Mouse (Mus musculus) lung, postnatal 10 days (tissue): ENCODE data around the gene Nfic.

Experiments used
- DNase-seq: peaks from one replicate; pipeline ENCODE4 v3.0.0; 2021

The Nfic gene

DNA sequence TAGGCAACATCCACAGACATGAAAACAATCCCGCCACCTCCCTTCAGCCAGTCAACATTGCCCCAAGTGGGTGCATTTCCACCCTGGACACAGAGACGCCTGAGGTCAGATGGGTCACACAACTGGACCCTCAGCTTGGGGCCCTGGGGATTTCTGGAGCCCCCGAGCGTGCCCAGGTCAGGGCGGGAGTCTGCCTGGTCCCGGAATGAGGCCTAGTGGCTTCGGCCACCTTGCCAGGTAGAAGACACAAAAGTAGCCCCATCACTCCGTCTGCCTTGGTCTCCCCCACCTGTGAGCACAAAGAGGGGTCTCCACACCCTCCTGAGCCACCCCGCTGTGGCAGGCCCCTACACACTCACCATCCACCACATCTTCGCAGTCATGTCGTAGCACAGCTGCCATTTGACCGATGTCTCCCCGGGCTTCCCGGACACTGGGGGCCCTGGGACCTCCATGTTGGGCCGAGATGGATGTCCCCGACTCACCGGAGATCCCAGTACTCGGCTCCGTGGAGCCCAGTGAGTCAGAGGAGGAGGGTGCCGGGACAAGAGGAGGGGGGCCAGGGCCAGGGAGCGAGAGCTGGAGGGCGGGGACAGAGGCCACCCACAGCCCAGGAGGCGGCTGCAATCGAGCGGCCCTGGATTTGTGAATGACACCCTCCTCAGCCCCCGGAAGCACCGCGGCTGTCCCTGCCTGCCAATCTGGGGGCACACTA, at the start of gene Nfic:
TSS of gene Nfic (minus strand) at position 455 of the 715 bp plus-strand sequence.
- no peak for DNase-seq

DNA sequence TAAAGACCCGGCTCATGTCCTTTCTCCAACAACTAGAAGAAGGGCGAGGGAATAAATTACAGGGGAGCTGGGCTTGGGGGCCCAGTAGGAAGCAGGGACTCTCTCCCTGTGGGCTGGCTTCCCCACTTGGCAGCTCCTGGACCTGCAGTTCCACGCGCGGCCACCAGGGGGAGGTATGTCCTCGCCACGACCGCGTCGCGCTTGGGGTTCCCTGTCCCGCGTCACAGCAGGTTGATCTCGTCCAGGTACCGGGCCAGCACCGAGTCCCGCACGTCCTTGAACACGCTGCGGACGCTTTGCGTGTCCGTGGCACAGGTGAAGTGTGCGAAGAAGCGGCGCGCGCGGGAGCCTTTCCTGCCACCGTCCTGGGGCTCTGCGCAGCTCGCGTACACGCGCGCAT, 47.2 kb upstream of the Nfic start:
- peak; percentile 91 for DNase-seq

DNA sequence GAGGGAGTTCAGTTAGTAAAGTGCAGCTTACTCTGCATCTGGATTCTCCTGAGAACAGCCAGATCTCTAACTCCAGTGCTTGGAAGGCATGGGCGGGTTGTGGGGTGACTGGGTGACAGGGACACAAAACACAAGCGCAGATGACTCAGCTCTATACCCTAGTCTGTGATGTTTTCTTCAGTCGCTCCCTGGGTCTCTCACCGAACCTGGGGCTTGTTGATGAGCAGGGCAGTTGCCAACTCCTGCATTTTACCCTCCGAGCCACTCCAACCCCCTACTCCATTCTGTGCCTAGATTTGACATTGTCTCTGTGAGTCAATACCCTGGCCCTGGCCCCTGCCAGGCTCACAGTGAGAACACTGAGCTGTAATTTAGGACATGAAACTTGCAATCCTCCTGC, 46.4 kb upstream of the Nfic start:
- DNase-seq, result no peak

DNA sequence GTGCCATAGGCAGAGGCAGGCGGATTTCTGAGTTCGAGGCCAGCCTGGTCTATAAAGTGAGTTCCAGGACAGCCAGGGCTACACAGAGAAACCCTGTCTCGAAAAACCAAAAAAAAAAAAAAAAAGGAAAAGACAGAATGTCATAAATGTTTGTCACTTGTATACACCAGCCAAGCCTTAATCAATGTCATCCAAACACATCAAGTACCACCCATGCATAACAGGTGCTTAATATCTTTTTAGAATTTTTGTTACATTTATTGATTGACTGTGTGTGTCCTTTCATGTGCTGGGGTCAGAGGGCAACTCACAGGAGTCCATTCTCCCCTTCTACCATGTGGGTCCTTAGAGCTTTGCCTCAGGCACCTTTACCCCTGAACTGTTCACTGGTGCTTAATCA, 44.6 kb upstream of the Nfic start, which contains the start of gene S1pr4:
TSS of gene S1pr4 (minus strand) at position 101 of the 400 bp plus-strand sequence.
- DNase-seq, result no peak

DNA sequence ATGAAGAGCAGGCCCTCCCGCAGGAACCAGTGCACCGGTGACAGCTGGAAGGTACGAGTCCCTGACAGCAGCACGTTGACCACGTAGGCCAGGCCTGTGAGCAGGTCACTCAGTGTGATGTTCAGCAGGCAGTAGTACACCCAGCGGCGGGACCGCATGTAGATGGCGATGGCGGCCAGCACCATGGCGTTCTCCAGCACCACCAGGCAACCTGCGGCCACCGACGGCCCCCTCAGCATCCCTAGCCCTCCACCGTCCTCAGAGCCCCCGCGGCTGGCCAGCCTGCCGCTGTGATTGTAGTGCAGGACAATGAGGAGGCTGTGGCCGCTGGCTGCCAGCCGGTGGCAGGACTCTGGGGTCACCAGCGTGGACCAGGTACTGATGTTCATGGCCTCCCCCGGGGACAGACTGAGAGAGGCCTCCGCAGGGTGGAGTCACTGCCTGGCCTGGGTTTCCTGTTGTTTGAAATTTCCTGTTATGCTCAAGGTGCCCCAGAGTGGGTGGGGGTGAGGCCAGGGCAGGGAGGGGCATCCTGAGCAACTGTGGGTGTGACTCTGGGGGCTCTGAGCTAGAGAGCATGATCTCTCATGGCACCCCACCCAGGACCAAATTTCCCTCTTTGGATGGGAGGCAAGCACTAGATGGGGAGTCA, 43.9 kb upstream of the Nfic start:
- DNase-seq, result peak; percentile 80

DNA sequence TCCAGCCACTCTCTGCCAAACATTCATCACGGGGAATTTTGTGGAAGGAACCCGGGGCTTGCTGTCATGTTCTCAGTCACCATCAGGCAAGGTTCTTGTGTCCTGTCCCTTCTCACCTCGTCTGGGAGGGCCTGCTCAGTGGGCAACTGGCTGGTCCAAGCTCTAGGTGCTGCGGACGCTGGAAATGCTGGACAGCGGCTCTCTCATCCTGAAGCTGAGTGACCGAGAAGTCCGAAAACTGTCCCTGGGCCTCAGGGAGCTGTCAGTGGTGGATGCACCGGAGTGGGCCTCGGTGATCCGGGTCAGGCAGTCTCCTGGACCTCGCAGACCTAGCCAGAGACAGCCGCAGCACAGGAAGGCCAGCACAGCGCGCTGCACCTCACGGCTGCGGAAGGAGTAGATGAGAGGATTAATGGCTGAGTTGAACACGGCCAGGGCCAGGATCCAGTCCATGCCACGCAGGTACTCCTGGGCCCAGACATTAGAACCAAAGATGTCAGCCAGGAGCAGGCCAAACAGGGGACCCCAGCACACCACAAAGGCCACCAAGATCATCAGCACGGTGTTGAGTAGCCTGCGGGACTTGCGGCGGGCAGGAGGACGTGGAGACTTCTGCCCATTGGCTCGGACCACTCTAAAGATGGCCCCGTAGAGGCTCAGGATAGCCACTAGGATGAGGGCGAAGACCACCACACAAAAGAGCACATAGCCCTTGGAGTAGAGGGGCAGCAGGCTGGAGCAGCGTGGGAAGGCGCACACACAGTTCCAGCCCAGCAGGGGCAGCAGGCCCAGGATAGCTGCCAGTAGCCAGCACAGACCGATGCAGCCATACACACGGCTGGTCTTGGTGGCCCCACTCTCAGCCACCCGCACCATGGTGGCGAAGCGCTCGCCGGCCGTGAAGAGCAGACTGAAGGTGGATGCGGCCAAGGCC, 43.1 kb upstream of the Nfic start:
- DNase-seq, result no peak

DNA sequence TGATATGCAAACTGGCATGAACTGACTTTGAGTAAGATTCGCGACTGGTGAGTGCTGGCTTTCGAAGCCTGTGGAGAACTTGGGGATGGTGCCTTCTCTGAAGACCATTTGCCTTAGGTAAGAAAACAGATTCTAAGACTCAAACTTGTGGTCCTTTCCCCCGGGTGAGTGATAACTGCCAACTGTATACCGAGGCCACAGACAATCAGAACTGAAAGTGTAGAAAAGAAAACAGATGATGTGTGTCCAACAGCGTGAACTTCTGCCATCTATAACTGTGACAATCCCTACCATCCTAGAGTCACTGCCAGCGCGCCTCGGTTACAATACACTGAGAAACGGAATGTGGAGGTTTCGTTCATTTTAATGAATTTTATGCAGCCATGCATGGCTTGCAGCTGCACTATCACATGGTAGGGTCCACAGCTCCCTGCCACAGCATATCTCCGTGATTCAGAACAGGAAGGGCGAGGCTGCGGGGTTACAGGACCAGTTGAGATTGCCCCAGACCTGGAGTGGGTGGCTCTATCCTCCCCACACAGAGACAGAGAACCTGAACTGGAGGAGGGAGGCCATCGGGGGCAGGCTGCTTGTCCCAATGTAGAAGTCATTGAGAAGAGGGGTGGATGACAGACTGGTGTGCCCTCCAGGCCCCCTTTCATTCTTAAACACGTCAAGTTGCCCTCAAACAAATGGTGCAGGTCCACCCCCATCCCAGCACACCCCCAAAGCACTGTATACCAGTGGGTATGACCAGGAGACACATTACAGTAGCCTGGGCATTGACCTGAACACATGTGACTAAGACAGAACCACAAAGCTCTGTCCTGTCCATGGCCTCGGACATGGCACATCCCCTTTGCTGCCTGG, 42.2 kb upstream of the Nfic start:
- DNase-seq, result no peak

DNA sequence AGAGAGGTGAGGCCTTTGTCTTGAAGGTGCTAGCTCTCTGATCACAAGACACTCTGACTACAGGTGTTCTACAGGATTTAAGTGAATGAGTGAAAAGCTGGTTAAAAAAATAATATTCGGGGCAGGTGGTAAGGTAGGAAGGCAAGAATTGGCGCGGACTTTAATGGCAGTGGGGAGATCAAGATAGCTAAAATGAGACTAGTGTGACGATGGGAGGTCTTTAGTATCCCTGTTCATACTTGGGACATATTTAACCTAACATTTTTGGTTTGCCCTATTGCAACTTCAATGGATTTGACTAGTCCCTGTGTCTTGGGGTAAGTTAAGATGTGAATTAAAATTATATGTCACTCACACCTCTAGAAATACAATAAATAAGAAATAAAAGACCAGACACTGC, 41.5 kb upstream of the Nfic start:
- DNase-seq, result no peak

DNA sequence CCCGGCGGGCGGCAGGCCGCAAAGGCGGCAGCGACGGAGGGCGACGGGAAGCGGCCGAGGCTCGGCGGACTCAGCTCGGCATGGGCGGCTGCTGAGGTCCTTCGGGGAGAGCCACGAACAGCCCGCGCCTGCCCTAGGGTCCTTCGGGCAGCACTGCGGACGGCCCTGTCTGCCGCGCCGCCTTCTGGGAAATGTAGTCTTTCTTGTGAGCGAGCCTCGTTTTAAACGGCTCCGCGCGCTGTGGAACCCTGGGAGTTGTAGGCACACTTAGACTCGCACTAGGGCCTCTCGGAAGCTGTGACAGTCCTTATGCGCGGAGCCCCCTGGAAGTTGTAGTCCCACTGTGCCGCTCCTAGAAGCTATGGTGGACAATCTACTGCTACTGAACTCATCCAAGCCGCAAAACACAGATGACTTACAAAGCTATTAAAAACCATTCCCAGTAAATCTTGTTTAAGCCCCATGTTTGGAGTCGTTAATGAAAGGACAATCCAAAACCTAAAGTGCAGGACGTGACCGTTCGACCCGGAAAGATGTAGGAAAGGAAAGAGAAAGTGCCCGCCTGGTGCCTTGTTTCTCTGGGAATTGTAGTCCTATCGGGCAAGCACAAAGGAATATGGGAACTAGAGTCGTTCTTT, 40.9 kb upstream of the Nfic start, which contains the start of gene Ncln:
TSS of gene Ncln (minus strand) at position 129 of the 638 bp plus-strand sequence.
- peak; percentile 99 for DNase-seq

DNA sequence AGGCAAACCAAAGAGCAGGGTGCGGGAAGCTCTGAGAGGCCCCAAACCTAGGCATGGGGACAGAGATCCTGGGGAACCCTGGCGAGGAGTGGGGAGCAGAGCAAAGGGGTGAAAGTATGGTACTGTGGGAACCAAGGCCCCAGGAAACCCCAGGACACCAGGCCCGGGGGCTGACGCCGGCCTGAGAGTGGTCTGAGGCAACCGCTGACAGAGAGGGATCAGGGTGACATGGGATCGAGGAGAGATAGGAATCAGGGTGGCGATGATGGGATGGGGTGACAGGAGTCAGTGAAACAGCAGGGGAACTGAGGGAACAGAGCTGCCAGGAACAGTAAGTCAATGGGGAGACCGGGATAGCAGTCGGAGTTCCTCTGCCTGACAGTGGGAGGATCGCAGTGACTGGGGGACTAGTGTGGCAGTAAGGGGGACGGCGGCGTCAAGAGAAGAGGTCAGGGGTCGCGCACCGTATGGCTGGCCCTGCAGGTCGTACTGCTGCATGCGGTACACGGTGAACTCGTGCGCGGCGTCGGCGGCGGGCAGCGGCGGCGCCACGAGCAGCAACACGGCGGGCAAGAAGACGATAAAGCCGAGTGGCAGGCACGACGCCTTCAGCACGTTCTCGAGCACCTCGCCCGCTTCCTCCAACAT, 40.3 kb upstream of the Nfic start:
- no peak for DNase-seq

DNA sequence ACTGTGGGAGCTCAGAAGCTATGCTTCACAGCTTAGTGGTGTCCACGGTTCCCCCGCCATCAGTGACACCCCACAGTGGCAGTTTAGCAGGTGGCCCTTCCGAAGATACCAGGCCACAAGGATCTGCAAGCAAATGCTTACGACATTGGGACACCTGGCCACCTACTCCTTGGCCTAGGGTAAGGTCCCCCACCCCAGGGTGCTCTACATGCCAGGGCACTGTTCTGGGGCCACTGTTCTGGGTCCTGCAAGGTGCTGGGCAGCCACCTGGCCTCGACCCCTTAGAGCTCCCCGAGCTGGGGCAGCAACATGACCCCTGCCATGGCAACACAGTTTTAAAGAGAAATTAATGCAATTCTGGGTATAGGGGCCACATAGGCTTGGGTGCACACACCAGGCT, 39.7 kb upstream of the Nfic start:
- no peak for DNase-seq

DNA sequence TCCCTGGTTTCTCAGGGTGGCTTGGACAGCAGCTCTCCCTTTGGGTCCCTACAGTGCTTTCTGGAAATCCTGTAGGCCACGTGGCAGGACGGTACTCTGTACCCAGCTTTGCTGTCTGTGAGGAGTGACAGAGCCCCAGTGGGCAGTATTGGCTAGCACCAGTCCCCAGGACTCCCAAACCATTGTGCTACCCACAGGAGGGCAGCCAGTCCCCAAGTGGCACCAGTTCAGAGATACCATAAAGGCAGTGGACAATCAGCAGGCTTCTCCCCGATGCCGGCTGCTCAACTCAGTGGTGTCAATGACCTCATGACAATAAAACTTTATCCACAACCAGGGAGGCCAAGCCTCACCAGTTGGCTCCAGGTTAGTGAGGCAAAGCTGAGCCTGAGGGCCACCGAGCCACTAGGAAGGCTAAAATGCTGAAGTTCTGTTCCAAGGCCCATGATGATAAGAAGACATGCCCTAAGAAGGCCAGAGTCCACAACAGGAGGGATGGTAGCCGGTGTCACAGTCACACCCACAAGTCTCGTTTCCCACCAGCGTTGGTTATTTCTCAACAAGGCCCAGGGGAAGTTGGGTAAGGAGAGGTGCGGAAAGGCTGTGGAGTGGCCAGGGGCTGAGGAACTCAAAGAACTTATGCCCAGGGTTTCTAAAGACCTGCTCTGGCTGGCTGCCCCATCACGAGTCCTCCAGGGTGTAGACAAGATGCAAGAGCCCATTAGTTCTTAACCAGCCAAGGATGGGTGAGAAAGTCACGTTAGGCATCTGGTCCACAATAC, 39.0 kb upstream of the Nfic start:
- no peak for DNase-seq

DNA sequence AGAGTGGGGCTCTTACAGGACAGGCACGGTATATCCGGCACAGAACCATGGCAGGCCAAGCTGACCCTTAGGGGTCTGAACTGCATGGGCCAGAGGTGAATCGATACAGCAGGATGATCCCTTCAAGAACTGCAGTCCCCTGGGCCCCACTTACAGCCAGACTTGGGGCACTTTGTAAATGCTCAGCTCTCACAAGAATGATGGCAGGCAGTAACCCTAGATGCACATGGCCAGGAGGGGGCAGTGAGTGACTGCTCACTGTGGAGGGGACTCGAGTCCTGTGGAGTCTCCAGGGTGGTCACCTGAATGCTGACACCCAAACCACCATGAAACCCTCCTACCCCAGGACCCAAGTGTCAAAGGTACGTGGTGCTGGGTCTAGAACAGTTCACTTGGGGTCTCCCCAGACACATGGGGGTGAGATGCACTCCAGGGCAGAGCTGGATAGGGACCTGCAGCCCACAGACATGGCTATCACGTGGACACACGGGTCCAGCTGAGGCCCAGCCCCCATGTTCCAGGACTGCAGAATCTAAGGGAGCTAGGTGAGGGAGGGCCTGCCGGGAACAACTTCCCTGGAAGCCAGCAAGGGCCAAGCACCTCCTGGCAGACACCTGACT, 38.3 kb upstream of the Nfic start:
- no peak for DNase-seq

DNA sequence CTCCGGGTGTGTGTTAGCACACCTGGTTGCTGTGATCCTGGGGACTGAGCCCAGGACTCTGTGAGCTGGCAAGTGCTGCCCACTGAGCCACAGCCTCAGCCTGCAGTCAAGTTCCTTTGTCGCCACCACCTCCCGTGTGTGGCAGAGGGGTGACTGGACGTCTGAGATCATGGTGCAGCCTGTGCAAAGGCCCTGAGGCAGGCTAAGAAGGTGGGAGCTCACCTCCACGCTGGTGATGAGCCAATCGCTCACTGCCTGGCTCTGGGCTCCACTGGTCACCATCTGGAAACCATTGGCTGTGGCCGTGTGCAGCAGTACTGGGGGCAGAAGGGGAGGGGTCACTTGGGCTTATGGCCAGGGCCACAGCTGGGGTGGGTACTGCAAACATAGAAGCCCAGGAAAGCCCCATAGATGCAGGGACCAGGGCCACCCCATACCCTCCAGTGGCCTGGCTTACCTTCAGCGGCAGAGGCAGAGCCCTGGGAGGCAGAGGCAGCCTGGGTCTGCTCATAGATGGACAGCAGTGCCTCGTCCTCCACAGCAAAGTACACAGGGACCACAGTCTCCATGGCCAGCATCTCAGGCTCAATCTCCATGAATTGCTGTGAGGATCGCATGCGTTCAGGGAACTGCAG, 37.3 kb upstream of the Nfic start:
- DNase-seq, result no peak

DNA sequence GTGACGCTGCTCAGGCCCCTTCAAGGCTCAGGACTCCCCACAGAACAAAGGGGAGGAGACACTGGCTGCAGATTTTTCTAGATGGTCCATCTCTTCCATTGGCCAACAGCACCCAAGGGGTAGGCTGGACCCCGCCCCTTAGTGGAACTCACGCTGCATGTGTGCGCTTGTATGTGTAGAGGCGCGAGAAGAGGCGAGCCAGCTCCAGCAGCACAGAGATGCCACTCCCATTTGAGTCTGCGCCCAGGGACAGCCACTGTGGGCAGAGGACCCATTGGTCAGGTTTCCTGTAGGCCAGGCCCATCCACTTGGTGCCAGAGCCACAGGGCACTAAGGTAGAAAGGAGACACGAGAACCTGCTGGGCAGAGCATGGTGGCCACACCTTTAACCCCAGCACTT, 35.6 kb upstream of the Nfic start:
- DNase-seq, result no peak

DNA sequence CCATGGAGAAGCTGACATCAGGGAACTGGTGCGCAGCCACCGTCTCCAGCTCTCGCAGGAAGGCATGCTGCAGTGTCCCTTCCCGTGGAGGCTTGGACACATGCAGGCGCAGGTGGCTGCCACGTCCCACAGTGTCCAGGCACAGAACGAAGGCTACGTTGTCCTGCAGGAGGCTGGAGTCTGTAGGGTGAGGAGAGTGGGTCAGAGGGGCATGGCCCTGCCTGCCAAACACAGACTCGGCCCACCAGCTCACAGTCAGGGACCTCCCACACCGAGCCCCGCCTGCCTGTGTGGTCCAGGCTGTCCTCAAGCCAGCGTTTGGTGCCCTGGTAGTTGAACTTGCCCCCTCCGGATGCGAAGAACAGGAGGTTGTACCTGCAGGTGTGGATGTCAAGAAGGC, 34.5 kb upstream of the Nfic start:
- DNase-seq, result no peak

DNA sequence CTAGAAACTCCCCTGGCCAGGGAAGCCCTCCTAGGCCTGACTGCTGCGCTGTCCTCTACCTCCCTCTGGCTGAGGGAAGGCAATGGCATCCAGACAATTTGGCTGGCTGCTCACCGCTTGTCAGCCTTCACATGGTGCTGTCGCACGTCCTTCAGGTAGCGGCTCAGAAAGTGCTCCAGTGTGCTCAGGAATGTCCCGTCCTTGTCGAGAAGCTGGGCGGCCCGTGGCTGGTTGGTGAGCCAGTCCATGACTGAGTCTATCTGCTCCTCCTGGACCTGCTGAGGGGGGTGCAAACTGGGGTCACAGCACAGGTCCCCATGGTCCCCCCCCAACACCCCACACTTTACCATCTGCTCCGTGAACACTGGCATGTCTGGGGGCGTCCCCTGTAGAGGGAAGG, 32.6 kb upstream of the Nfic start:
- no peak for DNase-seq

DNA sequence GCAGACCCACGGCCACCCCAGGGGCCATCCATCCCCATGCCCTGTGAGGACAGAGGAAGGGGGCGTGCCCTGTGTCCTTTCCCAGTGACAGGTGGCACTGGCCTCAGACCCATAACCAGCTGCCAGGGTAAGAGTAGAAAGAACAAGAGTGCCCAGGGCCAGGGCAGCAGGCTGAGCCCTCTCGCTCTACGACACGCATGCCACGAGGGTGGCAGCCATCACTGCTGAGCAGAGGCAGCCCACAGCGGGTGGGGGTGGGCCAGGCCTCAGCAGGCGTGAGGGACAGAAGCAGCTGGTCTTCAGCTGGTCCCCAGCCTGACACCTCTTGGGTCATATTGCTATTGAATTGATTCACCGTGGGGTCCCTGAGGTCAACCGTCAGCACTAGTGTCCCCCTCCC, 31.1 kb upstream of the Nfic start:
- DNase-seq, result no peak

DNA sequence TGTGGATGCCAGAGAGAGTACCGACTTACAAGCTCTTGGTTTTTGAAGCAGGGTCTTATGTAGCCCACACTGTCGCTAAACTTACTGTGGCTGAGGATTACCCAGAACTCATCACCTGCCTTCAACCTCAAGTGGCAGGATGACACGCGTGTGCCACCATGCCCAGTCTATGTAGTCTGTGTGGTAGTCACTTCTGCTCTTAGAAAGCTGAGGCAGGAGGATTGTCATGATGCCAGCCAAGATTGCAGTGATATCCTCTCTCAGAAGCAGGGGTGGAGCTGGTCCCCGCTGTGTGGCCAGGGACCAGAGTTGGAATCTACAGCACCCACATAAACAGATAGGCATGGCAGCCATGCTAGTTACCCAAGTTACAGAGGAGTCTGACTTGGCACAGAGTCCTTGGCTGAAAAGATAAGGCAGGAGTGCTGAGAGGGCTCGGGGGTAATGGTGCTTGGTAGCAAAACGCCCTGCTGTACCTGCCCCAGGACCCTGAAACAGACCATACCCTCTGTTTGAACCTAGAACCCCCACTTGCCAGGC, 30.1 kb upstream of the Nfic start:
- DNase-seq, result no peak
